Mouse (Mus musculus): ENCODE data around the gene Egfr.

GRCm38 (mm10) chr11:16881932-16882331, 129.9 kb downstream of the Egfr start:
- no peak for TF ChIP-seq POLR2A (IDR thresholded peaks at IDR 0.05; ENCODE audit: low read depth, low read length)
- no peak for TF ChIP-seq CTCF (IDR thresholded peaks at IDR 0.05; ENCODE audit: borderline replicate concordance, insufficient read depth, low read length)
